Mouse (Mus musculus): ENCODE results near the gene Ice1. TPM values are rescaled to one million over a fixed set of nuclear protein-coding genes. Genes with fewer than 3 reads are reported as not detected.

Gene Ice1
- polyA plus RNA-seq, 1 experiment = 11.2 TPM

DNA sequence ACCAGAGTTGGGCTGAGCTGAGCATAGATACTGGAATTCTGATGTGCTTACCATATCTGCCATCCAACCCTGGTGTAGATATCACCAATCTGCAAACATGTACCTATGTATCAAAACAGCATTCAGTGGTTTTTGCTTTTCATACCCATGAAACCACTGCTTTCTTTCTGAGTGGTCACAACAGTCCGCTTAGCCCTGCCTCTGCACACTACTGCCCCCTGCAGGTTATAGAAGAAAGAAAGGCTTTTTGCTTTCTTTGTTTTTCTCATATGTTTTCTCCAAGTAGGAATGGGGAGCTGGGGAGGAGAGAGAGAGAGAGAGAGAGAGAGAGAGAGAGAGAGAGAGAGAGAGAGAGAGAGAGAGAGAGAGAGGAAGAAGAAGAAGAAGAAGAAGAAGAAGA is 92.2 kb downstream of the Ice1 start:
- no peaks in the 10 kb centered on the region for H3K36me3 ChIP-seq (ENCODE audit: control insufficient read depth, insufficient read depth)
- no peaks in the 10 kb centered on the region for H3K27me3 ChIP-seq (ENCODE audit: control insufficient read depth, insufficient read depth, insufficient read length)
- H3K4me3 ChIP-seq (ENCODE audit: insufficient read depth, poor library complexity, severe bottlenecking) = no peak overlapping the region
- H3ac ChIP-seq (ENCODE audit: control insufficient read depth, insufficient read length, low read depth) = no peak overlapping the region
- no peaks in the 10 kb centered on the region for H3K79me2 ChIP-seq (ENCODE audit: control insufficient read depth, insufficient read depth)
- no peaks in the 10 kb centered on the region for H3K79me3 ChIP-seq (ENCODE audit: low read depth)
- TF ChIP-seq USF1 (IDR thresholded peaks at IDR 0.05; ENCODE audit: low read depth) (no peak), CEBPB (IDR thresholded peaks at IDR 0.05; ENCODE audit: low read depth) (no peak), CTCF (IDR thresholded peaks at IDR 0.05; ENCODE audit: control insufficient read depth, insufficient read depth, insufficient read length) (no peak), FOSL1 (IDR thresholded peaks at IDR 0.05; ENCODE audit: insufficient read depth, low read length, poor library complexity, severe bottlenecking) (no peak), MAX (IDR thresholded peaks at IDR 0.05) (no peak), MYOD1 (IDR thresholded peaks at IDR 0.05; ENCODE audit: control insufficient read depth, insufficient read length, low read depth) (no peak), MYOG (IDR thresholded peaks at IDR 0.05; ENCODE audit: control insufficient read depth, extremely low read depth, insufficient read length) (no peak)

DNA sequence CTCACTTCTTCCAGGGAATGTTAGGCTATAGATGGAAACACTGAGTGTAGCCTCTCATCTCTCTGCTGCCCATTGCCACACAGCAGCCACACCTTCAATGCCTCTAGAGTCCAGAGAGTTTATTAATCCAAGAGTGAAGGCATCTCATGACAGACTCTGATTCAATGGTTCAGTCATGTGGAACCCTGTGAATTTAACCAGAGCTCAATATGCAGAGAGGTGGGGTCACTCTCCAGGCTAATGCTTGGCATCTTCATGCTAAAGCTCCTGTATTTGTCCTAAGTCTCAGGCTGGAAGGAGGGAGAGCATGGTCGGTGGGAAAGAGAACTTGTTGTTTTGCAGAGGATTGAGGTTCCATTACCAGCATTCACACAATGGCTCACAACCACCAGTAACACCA is 97.6 kb downstream of the Ice1 start:
- H3K79me3 ChIP-seq (ENCODE audit: low read depth) = no peaks in the 10 kb centered on the region
- no peak overlapping the region for H3K4me3 ChIP-seq (ENCODE audit: insufficient read depth, poor library complexity, severe bottlenecking)
- TF ChIP-seq MAX (IDR thresholded peaks at IDR 0.05) (no peak), USF1 (IDR thresholded peaks at IDR 0.05; ENCODE audit: low read depth) (no peak), MYOG (IDR thresholded peaks at IDR 0.05; ENCODE audit: control insufficient read depth, extremely low read depth, insufficient read length) (no peak), FOSL1 (IDR thresholded peaks at IDR 0.05; ENCODE audit: insufficient read depth, low read length, poor library complexity, severe bottlenecking) (no peak), CTCF (IDR thresholded peaks at IDR 0.05; ENCODE audit: control insufficient read depth, insufficient read depth, insufficient read length) (no peak), MYOD1 (IDR thresholded peaks at IDR 0.05; ENCODE audit: control insufficient read depth, insufficient read length, low read depth) (no peak), CEBPB (IDR thresholded peaks at IDR 0.05; ENCODE audit: low read depth) (no peak)

DNA sequence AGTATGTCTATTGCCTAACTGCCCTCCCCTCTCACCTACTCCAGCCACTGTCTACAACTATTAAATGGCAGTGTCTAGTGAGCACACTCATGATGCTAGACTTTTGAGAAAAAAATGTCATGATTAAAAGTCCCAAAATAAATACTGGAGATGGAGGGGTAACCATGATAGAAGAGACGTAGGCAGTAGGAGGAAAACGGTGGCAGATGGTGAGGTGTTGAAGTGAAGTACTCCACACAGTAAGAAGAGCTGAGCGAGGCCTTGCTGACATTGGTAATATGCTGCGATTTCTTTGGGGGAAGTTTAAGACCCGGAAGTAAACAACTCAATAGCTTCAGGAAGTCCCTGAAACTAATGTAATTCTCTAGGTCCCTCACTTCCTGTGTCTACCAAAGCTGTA is 104.0 kb downstream of the Ice1 start:
- no peaks in the 10 kb centered on the region for H3K36me3 ChIP-seq (ENCODE audit: control insufficient read depth, insufficient read depth)
- no peak overlapping the region for H3K4me3 ChIP-seq (ENCODE audit: insufficient read depth, poor library complexity, severe bottlenecking)
- H3ac ChIP-seq (ENCODE audit: control insufficient read depth, insufficient read length, low read depth) = no peak overlapping the region
- TF ChIP-seq MYOD1 (IDR thresholded peaks at IDR 0.05; ENCODE audit: control insufficient read depth, insufficient read length, low read depth) = no peak
- no peak for TF ChIP-seq FOSL1 (IDR thresholded peaks at IDR 0.05; ENCODE audit: insufficient read depth, low read length, poor library complexity, severe bottlenecking)
- no peak for TF ChIP-seq MYOG (IDR thresholded peaks at IDR 0.05; ENCODE audit: control insufficient read depth, extremely low read depth, insufficient read length)
- no peak for TF ChIP-seq MAX (IDR thresholded peaks at IDR 0.05)
- no peak for TF ChIP-seq CEBPB (IDR thresholded peaks at IDR 0.05; ENCODE audit: low read depth)
- TF ChIP-seq CTCF (IDR thresholded peaks at IDR 0.05; ENCODE audit: control insufficient read depth, insufficient read depth, insufficient read length) = no peak
- no peak for TF ChIP-seq USF1 (IDR thresholded peaks at IDR 0.05; ENCODE audit: low read depth)
- no peaks in the 10 kb centered on the region for H3K79me2 ChIP-seq (ENCODE audit: control insufficient read depth, insufficient read depth)
- no peaks in the 10 kb centered on the region for H3K27me3 ChIP-seq (ENCODE audit: control insufficient read depth, insufficient read depth, insufficient read length)
- no peaks in the 10 kb centered on the region for H3K79me3 ChIP-seq (ENCODE audit: low read depth)

More for the DNA sequence above, 97.6 kb downstream of the Ice1 start:
- Histone ChIP-seq H3ac (ENCODE audit: control insufficient read depth, insufficient read length, low read depth) (no peak overlapping the region), H3K27me3 (ENCODE audit: control insufficient read depth, insufficient read depth, insufficient read length) (no peaks in the 10 kb centered on the region), H3K79me2 (ENCODE audit: control insufficient read depth, insufficient read depth) (no peaks in the 10 kb centered on the region), H3K36me3 (ENCODE audit: control insufficient read depth, insufficient read depth) (no peaks in the 10 kb centered on the region)

DNA sequence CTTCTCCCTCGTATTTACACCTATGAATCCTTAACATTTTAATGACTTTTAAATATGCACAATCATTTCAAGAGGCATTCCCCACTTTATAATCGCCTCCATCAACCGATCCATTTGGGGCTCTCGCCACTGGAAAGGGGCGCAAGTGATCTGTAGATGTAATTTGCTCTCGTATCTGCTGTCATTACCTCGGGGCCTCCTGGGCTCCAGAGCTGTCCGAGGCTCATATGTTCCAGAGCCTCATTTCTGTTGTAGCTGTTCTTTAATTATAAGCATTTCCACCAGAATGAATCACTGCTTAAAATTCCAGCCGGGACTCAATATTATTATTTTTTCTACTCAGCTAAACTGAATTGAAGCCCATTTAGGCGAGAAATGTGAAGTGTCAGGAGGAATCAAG is 104.7 kb downstream of the Ice1 start:
- TF ChIP-seq MYOG (IDR thresholded peaks at IDR 0.05; ENCODE audit: control insufficient read depth, extremely low read depth, insufficient read length) (no peak), MYOD1 (IDR thresholded peaks at IDR 0.05; ENCODE audit: control insufficient read depth, insufficient read length, low read depth) (no peak)

DNA sequence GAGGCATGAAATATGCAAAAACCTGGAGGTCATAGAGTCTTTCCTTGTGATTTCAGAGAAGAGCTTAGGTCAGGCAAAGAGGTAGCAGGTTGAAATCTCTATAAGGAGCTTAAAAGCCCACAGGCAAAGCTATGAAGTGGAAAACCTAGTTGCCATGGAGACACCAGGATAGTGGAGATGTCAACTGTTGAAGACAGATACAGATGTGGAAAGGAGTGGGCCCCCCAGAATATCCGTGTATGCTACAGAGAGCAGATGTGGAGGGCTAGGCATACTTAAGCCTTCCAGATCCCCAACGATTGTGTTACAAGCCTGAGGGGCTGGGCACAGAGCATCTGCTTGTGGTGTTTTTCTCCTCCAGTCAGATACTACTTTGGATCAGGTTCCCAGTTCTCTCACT is 119.8 kb downstream of the Ice1 start:
- TF ChIP-seq MYOG (IDR thresholded peaks at IDR 0.05; ENCODE audit: control insufficient read depth, extremely low read depth, insufficient read length) (no peak), MYOD1 (IDR thresholded peaks at IDR 0.05; ENCODE audit: control insufficient read depth, insufficient read length, low read depth) (no peak), CTCF (IDR thresholded peaks at IDR 0.05; ENCODE audit: control insufficient read depth, insufficient read depth, insufficient read length) (no peak), MAX (IDR thresholded peaks at IDR 0.05) (no peak)
- no peak overlapping the region for H3K4me3 ChIP-seq (ENCODE audit: insufficient read depth, poor library complexity, severe bottlenecking)
- no peaks in the 10 kb centered on the region for H3K27me3 ChIP-seq (ENCODE audit: control insufficient read depth, insufficient read depth, insufficient read length)
- H3K79me3 ChIP-seq (ENCODE audit: low read depth) = no peaks in the 10 kb centered on the region
- no peaks in the 10 kb centered on the region for H3K36me3 ChIP-seq (ENCODE audit: control insufficient read depth, insufficient read depth)
- no peaks in the 10 kb centered on the region for H3K79me2 ChIP-seq (ENCODE audit: control insufficient read depth, insufficient read depth)
- H3ac ChIP-seq (ENCODE audit: control insufficient read depth, insufficient read length, low read depth) = no peak overlapping the region

More for the DNA sequence above, 104.7 kb downstream of the Ice1 start:
- Histone ChIP-seq H3K79me2 (ENCODE audit: control insufficient read depth, insufficient read depth) (no peaks in the 10 kb centered on the region), H3K36me3 (ENCODE audit: control insufficient read depth, insufficient read depth) (no peaks in the 10 kb centered on the region), H3ac (ENCODE audit: control insufficient read depth, insufficient read length, low read depth) (no peak overlapping the region), H3K4me3 (ENCODE audit: insufficient read depth, poor library complexity, severe bottlenecking) (no peak overlapping the region), H3K27me3 (ENCODE audit: control insufficient read depth, insufficient read depth, insufficient read length) (no peaks in the 10 kb centered on the region), H3K79me3 (ENCODE audit: low read depth) (no peaks in the 10 kb centered on the region)

DNA sequence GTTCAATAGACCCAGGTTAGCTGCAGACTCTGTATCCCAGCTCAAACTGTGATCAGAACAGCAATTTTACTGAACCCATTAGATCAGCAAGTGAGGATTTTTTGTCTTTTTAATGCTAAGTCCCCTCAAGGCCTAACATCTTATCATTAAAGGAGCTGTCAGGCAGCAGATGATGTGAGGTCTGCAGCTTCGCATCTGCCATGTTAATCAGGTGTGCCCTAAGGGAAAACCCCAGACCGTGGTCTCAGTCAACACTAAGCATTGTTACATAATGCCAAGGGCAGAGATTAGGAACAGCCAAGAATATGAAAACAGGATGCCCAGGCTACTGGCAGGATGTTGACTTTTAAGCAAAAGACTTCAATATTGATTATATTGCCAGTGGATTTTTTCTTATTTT is 122.4 kb downstream of the Ice1 start:
- no peaks in the 10 kb centered on the region for H3K79me2 ChIP-seq (ENCODE audit: control insufficient read depth, insufficient read depth)
- TF ChIP-seq CEBPB (IDR thresholded peaks at IDR 0.05; ENCODE audit: low read depth) (no peak), FOSL1 (IDR thresholded peaks at IDR 0.05; ENCODE audit: insufficient read depth, low read length, poor library complexity, severe bottlenecking) (no peak), MYOD1 (IDR thresholded peaks at IDR 0.05; ENCODE audit: control insufficient read depth, insufficient read length, low read depth) (no peak), MAX (IDR thresholded peaks at IDR 0.05) (no peak), CTCF (IDR thresholded peaks at IDR 0.05; ENCODE audit: control insufficient read depth, insufficient read depth, insufficient read length) (no peak), MYOG (IDR thresholded peaks at IDR 0.05; ENCODE audit: control insufficient read depth, extremely low read depth, insufficient read length) (no peak), USF1 (IDR thresholded peaks at IDR 0.05; ENCODE audit: low read depth) (no peak)
- no peaks in the 10 kb centered on the region for H3K36me3 ChIP-seq (ENCODE audit: control insufficient read depth, insufficient read depth)
- H3ac ChIP-seq (ENCODE audit: control insufficient read depth, insufficient read length, low read depth) = no peak overlapping the region
- H3K79me3 ChIP-seq (ENCODE audit: low read depth) = no peaks in the 10 kb centered on the region
- H3K27me3 ChIP-seq (ENCODE audit: control insufficient read depth, insufficient read depth, insufficient read length) = no peaks in the 10 kb centered on the region
- H3K4me3 ChIP-seq (ENCODE audit: insufficient read depth, poor library complexity, severe bottlenecking) = no peak overlapping the region

Measured in C2C12 (cell line).